Mouse (Mus musculus) heart, adult 2 months (tissue): ENCODE results near the gene Stxbp2. TPM values are rescaled to one million over a fixed set of nuclear protein-coding genes. Genes with fewer than 3 reads are reported as not detected.
"Not testable (repeated sequence)": the region's sequence is repeated elsewhere in the genome, so short reads cannot be mapped to it uniquely, and the experiment has no call there.

ENCODE experiments used
- DNase-seq, 2 experiments: peaks; one replicate each; pipeline ENCODE4 v3.0.0; 2021
- H3K27ac ChIP-seq: fragments of 200-600 bp; 2 replicates; pipeline ENCODE4 v1.8.1; 2022
- H3K27me3 ChIP-seq: fragments of 200-500 bp; 2 replicates; pipeline ENCODE4 v1.6.1; 2012; ENCODE audit warnings: mild to moderate bottlenecking, low read length, inconsistent platforms, mixed read lengths; ENCODE audit not compliant: control insufficient read depth, insufficient read depth
- H3K36me3 ChIP-seq: fragments of 200-500 bp; 2 replicates; pipeline ENCODE4 v1.6.1; 2012; ENCODE audit warnings: low read length, inconsistent platforms; ENCODE audit not compliant: control insufficient read depth, insufficient read depth
- H3K4me1 ChIP-seq: fragments of 200-500 bp; 2 replicates; pipeline ENCODE4 v1.6.1; 2011; ENCODE audit warnings: low read length; ENCODE audit not compliant: control insufficient read depth, insufficient read depth
- H3K4me3 ChIP-seq: fragments of 200-600 bp; 2 replicates; pipeline ENCODE4 v1.8.1; 2022
- H3K79me2 ChIP-seq: fragments of 200-500 bp; replicated peaks from 2 replicates; pipeline ENCODE4 v1.6.1; 2012; ENCODE audit warnings: mild to moderate bottlenecking, inconsistent platforms, low read length, moderate library complexity, mixed read lengths; ENCODE audit not compliant: control insufficient read depth, insufficient read depth
- H3K9ac ChIP-seq: fragments of 200-500 bp; 2 replicates; pipeline ENCODE4 v1.6.1; 2012; ENCODE audit warnings: low read depth, mild to moderate bottlenecking, control low read depth, inconsistent platforms, low read length, mixed read lengths
- CTCF ChIP-seq: fragments of 200-600 bp; IDR thresholded peaks from 2 replicates; pipeline ENCODE4 v1.8.1; 2022; ENCODE audit warnings: antibody characterized with exemption, mild to moderate bottlenecking, moderate library complexity
- EP300 ChIP-seq: fragments of 200-500 bp; IDR thresholded peaks from 2 replicates; pipeline ENCODE4 v1.6.1; 2011; ENCODE audit warnings: low read depth, low read length, control low read depth; ENCODE audit not compliant: insufficient read depth
- POLR2A ChIP-seq: fragments of 200-500 bp; IDR thresholded peaks from 2 replicates; pipeline ENCODE4 v1.6.1; 2011; ENCODE audit warnings: mild to moderate bottlenecking, low read depth, low read length, control low read depth; ENCODE audit not compliant: insufficient read depth
- WGBS: fragments of 180-500 bp; shearing (Covaris S2); methylation state at CpG from one replicate; pipeline ENCODE4 v1.1.7; 2018; 5-methylcytosine and 5-hydroxymethylcytosine counted together
- intact Hi-C: fragments of 180-260 bp; cut with DNase I; formaldehyde crosslinking; loops from one replicate; pipeline ENCODE4 v1.15.1; 2025
- long read RNA-seq: library from polyadenylated mRNA; stranded (forward); transcript quantifications from one replicate; pipeline ENCODE4 v2.0.0, GENCODE M21; 2021
- polyA plus RNA-seq: library from polyadenylated mRNA; depleted of rRNA; stranded (reverse); fragments of >200 nt; gene quantifications from 2 replicates; pipeline ENCODE4 v1.2.3, GENCODE M21; 2012; rRNA removed
- total RNA-seq, 2 experiments: library from RNA; stranded (reverse); gene quantifications; 2 replicates each; pipeline ENCODE4 v1.2.3; 2021

The Stxbp2 gene
- total RNA-seq (1 to 10 TPM; 5.7 to 6.4 TPM), polyA plus RNA-seq (9.6 and 13.4 TPM in 2 replicates)
- long read RNA-seq, partial matches to known transcripts, result 1 of 5 reads
- long read RNA-seq, other reads (novel, unspliced or antisense), result 2 of 5 reads

DNA sequence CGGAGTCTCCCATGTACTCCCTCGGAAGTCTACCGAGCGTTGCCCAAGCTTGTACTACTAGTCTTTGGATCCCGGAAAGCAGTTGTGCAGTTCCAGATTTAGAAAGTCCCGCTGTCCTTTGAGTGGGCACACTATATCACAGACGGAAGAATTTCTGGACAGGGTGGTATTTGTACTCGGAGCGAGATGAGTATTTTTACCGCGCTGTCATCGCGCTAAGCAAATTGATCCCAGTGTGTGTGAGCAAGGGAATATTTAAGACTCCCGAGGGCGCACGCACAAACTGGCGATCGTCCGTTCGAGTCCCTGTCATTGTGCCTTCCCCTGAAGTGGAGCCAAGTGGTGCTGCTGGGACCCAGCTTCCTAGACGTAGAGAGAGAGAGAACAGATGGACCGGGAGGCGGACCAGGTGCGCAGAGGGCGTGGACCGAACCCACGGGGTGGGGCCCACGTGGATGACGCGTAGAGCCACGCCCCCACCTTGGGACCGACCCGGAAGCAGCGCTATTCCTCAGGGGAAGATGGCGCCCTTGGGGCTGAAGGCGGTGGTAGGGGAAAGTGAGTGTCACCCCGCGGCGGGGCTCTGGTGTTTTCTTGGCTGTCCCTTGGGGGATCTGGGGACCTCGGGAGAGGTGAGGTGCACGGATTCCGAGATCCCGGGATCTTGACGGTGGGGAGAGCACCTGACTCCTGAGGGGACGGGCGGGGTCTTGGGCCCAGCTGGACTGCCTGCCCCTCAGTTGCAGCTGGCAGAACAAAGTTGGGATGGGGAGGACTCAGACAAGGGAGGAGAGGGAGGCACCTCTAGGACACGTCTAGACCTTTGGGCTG lies at the start of gene Stxbp2:
Gene Stxbp2, plus strand, starts transcription at position 309 of the 831 bp plus-strand sequence.
- intact Hi-C loops, result no loop called here
- Histone ChIP-seq H3K9ac (no peak within 1 kb of the TSS), H3K4me3 (peak within 1 kb of the TSS; percentile 44), H3K79me2 (no peaks in the 10 kb centered on the region), H3K4me1 (no peaks in the 10 kb centered on the region), H3K27me3 (peaks cover 1% of the 10 kb centered on the region; the same call in 1 of the 2 replicates), H3K36me3 (no peaks in the 10 kb centered on the region), H3K27ac (no peak within 1 kb of the TSS)
- DNase-seq, result peak; percentile 58 to 69
- TF ChIP-seq POLR2A, result no peak
- no peak for TF ChIP-seq CTCF
- 6% methylated on average over 47 of the region's 47 CpGs for WGBS

DNA sequence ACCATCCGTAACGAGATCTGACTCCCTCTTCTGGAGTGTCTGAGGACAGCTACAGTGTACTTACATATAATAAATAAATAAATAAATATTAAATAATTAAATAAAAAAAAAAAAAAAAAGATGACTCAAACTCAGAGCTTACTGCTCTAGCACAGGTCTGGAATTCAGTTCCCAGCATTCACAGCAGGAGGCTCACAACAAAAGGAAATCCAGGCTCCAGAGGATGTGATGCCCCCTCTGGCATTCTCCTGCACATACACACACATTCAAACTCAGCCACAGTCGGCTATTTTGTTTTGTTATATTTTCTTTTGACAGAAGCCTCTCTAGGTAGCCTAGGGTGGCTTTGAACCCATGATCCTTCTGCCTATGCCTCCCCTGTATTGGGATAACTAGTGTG lies 48.8 kb upstream of the Stxbp2 start:
- H3K9ac ChIP-seq, H3K4me1 ChIP-seq, H3K27me3 ChIP-seq, H3K4me3 ChIP-seq, DNase-seq, intact Hi-C loops, H3K27ac ChIP-seq, H3K79me2 ChIP-seq, H3K36me3 ChIP-seq: not testable (repeated sequence)
- WGBS, result 88% methylated on average over 3 of the region's 3 CpGs

DNA sequence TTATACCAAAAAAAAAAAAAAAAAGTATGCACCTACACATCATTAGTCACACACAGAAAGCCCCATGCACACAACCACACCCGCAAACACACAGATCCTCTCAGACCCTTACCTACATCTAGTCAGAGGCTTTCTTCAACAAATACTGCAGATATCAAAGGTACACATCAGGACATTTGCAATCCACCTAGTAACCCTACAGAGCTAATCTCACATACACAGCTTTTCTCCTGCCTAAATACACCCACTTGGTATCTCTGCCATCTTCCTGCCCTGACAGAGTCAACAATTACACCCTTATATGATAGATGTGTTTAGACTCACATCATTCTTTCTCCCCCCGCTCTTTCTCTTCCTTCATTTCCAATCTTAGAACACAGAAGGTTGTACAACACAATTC lies 44.3 kb upstream of the Stxbp2 start:
- 81% methylated on average over 2 of the region's 2 CpGs for WGBS
- TF ChIP-seq CTCF, result no peak
- no peak for TF ChIP-seq EP300
- no peak for TF ChIP-seq POLR2A
- Histone ChIP-seq H3K27me3 (peaks cover 3% of the 10 kb centered on the region; the same call in 1 of the 2 replicates), H3K36me3 (no peaks in the 10 kb centered on the region), H3K27ac (no peak overlapping the region), H3K4me1 (no peaks in the 10 kb centered on the region), H3K4me3 (no peak overlapping the region), H3K9ac (no peak overlapping the region), H3K79me2 (no peaks in the 10 kb centered on the region)
- no peak for DNase-seq
- intact Hi-C loops, result no loop called here

DNA sequence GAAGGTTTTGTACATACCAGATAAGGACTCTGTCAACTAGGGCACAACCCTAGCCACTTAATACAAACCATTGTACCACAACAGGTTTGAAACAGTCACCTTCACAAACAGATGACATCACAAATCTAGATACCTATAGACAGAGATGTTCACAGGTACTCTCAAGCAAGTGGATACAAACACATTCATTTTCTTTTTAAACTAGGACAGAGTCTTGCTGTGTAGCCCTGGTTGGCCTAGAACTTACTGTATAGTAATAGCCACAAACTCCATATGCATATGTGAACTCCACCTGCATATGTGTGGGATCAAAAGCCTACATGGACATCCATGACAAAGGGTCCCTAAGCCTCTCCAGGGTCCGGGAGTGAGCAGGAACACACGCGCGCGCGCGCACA lies 43.8 kb upstream of the Stxbp2 start, which contains the start of gene Camsap3:
Gene Camsap3, plus strand, starts transcription at position 301 of the 398 bp plus-strand sequence.
- Histone ChIP-seq H3K36me3 (no peaks in the 10 kb centered on the region), H3K79me2 (no peaks in the 10 kb centered on the region), H3K4me3 (peak within 1 kb of the TSS; percentile 52), H3K27ac (no peak within 1 kb of the TSS), H3K9ac (peak within 1 kb of the TSS; percentile 35; the same call in 1 of the 2 replicates), H3K4me1 (no peaks in the 10 kb centered on the region), H3K27me3 (peaks cover 3% of the 10 kb centered on the region; the same call in 1 of the 2 replicates)
- no peak for DNase-seq
- intact Hi-C loops, result no loop called here
- TF ChIP-seq EP300 (no peak), CTCF (no peak), POLR2A (no peak)
- WGBS, result 4% methylated on average over 7 of the region's 7 CpGs

DNA sequence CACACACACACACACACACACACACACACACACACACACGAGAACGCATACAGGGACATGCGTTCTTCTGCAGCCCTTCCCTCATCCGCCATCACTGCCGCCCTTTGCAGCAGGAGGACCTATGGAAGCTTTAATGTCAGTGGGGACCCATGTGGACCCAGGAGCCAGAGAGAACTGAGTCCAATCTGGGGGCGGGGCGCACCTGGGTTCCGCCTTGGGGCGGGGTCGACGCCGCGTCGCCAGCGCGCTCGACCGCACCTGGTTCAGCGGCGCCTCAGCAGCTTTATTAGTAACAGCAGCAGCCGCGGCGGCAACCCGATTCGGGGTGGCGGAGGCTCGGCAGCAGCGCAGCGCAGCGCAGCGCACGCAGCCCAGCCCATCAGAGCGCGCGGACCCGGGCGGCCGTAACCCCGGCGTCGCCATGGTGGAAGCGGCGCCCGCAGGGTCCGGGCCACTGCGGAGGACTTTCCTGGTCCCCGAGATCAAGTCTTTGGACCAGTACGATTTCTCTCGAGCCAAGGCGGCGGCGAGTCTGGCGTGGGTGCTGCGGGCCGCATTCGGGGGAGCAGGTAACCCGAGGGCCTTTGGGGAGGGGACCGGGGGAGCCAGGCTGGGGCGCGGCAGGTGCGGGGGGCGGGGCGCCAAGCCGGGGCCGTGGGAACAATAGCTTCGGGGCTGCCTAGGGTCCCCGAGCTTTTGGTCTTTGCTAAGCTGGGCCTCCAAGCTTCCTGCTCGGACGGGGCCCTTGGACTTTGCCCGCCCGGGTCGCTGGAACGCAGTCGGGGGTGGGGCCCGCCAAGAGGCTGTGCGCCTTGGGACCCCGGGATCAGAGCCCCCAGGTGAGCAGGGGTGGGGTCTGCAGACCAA lies 43.1 kb upstream of the Stxbp2 start:
- Histone ChIP-seq H3K4me1 (no peaks in the 10 kb centered on the region), H3K36me3 (no peaks in the 10 kb centered on the region), H3K9ac (peak overlapping the region; percentile 35; the same call in 1 of the 2 replicates), H3K4me3 (peak overlapping the region; percentile 52), H3K27me3 (peaks cover 3% of the 10 kb centered on the region; the same call in 1 of the 2 replicates), H3K27ac (no peak overlapping the region), H3K79me2 (no peaks in the 10 kb centered on the region)
- intact Hi-C loops, result no loop called here
- DNase-seq, result no peak
- TF ChIP-seq CTCF (no peak), POLR2A (no peak), EP300 (no peak)
- WGBS, result 2% methylated on average over 77 of the region's 77 CpGs
